27 mouse cellular contexts compared by ENCODE assay signal in the genomic region with DNA sequence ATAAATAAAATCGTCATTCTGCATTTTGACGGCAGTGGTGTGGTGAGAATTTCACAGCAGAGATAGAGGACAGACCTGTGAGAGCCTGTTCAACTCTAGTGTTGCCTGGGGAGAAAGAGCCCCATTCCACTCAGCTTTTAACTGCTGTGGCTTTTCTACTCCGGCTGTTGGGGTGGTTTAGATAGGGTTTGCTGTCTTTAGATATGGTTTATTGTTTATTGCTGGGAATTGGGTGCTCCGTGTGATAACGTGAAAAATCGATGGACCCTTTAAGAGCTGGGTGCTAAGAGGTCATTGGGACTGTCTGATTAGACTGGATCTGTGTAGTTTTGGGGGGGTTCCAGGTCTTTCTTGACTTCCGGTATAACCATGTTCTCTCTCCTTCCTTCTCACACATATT. TPM values are rescaled to one million over a fixed set of nuclear protein-coding genes. Genes with fewer than 3 reads are reported as not detected.
DNase-seq lines count a peak whose midpoint lies in the region; ATAC-seq and TF ChIP-seq lines count a peak whose summit lies in the region.
"Had no signal": no experiment of that assay in that cellular context is flagged by ENCODE, and none has a peak within 500 bp of the region (broad histone marks: within the 10 kb centered on the region; RNA-seq: fewer than 3 reads in every experiment).

No protein-coding gene starts in this region.

- no peak for TF ChIP-seq POLR2A in MEL (IDR thresholded peaks at IDR 0.05; ENCODE audit: control insufficient read depth in 1 of 2, insufficient read depth in 1 of 2, low read depth in 1 of 2, low read length in 2 of 2, poor library complexity in 1 of 2)

- no peak overlapping the region for H3K9ac ChIP-seq in MEL (ENCODE audit: control insufficient read depth, low read depth, low read length, poor library complexity, severe bottlenecking)
- no peak overlapping the region for H3K9ac ChIP-seq in liver, embryonic 12.5 days
- H3K9ac ChIP-seq in liver, postnatal 0 days (replicated peaks), result no peak overlapping the region
- H3K9ac ChIP-seq in hindbrain, embryonic 14.5 days, result no peak overlapping the region
- no peak overlapping the region for H3K9ac ChIP-seq in midbrain, embryonic 11.5 days (ENCODE audit: low read length)
- H3K9ac ChIP-seq: embryonic facial prominence, embryonic 13.5 days; hindbrain, embryonic 12.5 days; kidney, embryonic 15.5 days; limb, embryonic 15.5 days; lung, embryonic 15.5 days; midbrain, embryonic 13.5 days had no signal

- peaks cover 7% of the 10 kb centered on the region for H3K36me3 ChIP-seq in G1E (replicated peaks)
- peaks cover 0 to 6% of the 10 kb centered on the region in 2 experiments; a peak in 2 of 4 replicates for H3K36me3 ChIP-seq in MEL (ENCODE audit: control insufficient read depth in 1 of 2, insufficient read depth in 2 of 2, low read length in 2 of 2)
- no peaks in the 10 kb centered on the region for H3K36me3 ChIP-seq in liver, embryonic 12.5 days
- H3K36me3 ChIP-seq in liver, postnatal 0 days (replicated peaks; ENCODE audit: insufficient read depth, low read length), result no peaks in the 10 kb centered on the region
- no peaks in the 10 kb centered on the region for H3K36me3 ChIP-seq in hindbrain, embryonic 14.5 days (replicated peaks; ENCODE audit: control insufficient read depth, insufficient read depth)
- H3K36me3 ChIP-seq in midbrain, embryonic 11.5 days (ENCODE audit: control insufficient read depth, insufficient read depth, low read length), result no peaks in the 10 kb centered on the region
- H3K36me3 ChIP-seq: embryonic facial prominence, embryonic 13.5 days; forebrain, embryonic 10.5 days; hindbrain, embryonic 12.5 days; kidney, embryonic 15.5 days; limb, embryonic 15.5 days; lung, embryonic 15.5 days; midbrain, embryonic 13.5 days had no signal

- no peaks in the 10 kb centered on the region; the same call in 1 of the 2 replicates for H3K79me2 ChIP-seq in MEL (ENCODE audit: control insufficient read depth, insufficient read depth, low read length, poor library complexity)

- WGBS in liver, embryonic 12.5 days (ENCODE audit: insufficient replicate concordance), result 29% methylated on average over 7 of the region's 7 CpGs
- WGBS in liver, postnatal 0 days (ENCODE audit: insufficient replicate concordance), result 47% methylated on average over 7 of the region's 7 CpGs
- WGBS in hindbrain, embryonic 14.5 days, result 92% methylated on average over 7 of the region's 7 CpGs
- WGBS in midbrain, embryonic 11.5 days, result 88% methylated on average over 7 of the region's 7 CpGs

- 0 out of 2 replicates have a peak overlapping the region, but pooled peaks have one; percentile 21 for H3K4me2 ChIP-seq in liver, embryonic 12.5 days
- H3K4me2 ChIP-seq in liver, postnatal 0 days (ENCODE audit: low read depth, low read length), result no peak overlapping the region
- no peak overlapping the region for H3K4me2 ChIP-seq in hindbrain, embryonic 14.5 days (replicated peaks)
- H3K4me2 ChIP-seq in midbrain, embryonic 11.5 days, result no peak overlapping the region
- H3K4me2 ChIP-seq: embryonic facial prominence, embryonic 13.5 days; heart, embryonic 11.5 days; hindbrain, embryonic 12.5 days; kidney, embryonic 15.5 days; limb, embryonic 15.5 days; lung, embryonic 15.5 days; midbrain, embryonic 13.5 days had no signal

- peak; percentile 69 for ATAC-seq in G1E (ENCODE audit: extremely low read depth, insufficient number of reproducible peaks, low FRiP score, poor library complexity, severe bottlenecking)
- ATAC-seq in liver, embryonic 12.5 days, result peak; percentile 66; the same call in 1 of the 2 replicates
- ATAC-seq in liver, postnatal 0 days, result no peak
- no peak for ATAC-seq in hindbrain, embryonic 14.5 days (ENCODE audit: low FRiP score)
- no peak for ATAC-seq in midbrain, embryonic 11.5 days (ENCODE audit: low FRiP score)
- ATAC-seq in frontal cortex, adult (ENCODE audit: low TSS enrichment), result no peak
- ATAC-seq: forebrain, embryonic 16.5 days; midbrain, embryonic 13.5 days; Patski had no signal

- H3K27me3 ChIP-seq in G1E (ENCODE audit: insufficient read depth, low read length) (no peaks in the 10 kb centered on the region), MEL (ENCODE audit: control insufficient read depth in 1 of 2, insufficient read depth in 2 of 2, low read length in 2 of 2) (no peaks in the 10 kb centered on the region)
- H3K27me3 ChIP-seq in liver, embryonic 12.5 days (replicated peaks), result peaks cover 6% of the 10 kb centered on the region
- H3K27me3 ChIP-seq in liver, postnatal 0 days (ENCODE audit: insufficient read depth, low read length), result no peaks in the 10 kb centered on the region
- H3K27me3 ChIP-seq in hindbrain, embryonic 14.5 days (ENCODE audit: control insufficient read depth, insufficient read depth, low read length), result peaks cover 84% of the 10 kb centered on the region
- H3K27me3 ChIP-seq in midbrain, embryonic 11.5 days (ENCODE audit: control insufficient read depth, insufficient read depth, low read length), result peaks cover 9% of the 10 kb centered on the region
- H3K27me3 ChIP-seq: Patski had no signal

- TF ChIP-seq EP300 in MEL (IDR thresholded peaks at IDR 0.05; ENCODE audit: low read depth in 1 of 2, low read length in 2 of 2), result peak; percentile 7 to 50; a peak in 2 of 4 replicates
- TF ChIP-seq EP300 in liver, postnatal 0 days (IDR thresholded peaks at IDR 0.05; ENCODE audit: low read depth), result peak; percentile 47; the same call in 1 of the 2 replicates

- TF ChIP-seq CTCF in G1E (IDR thresholded peaks at IDR 0.05; ENCODE audit: low read depth, low read length) (no peak), MEL (IDR thresholded peaks at IDR 0.05 in 2 of 3, conservative IDR thresholded peaks at IDR 0.05 in 1 of 3; ENCODE audit: control insufficient read depth in 1 of 3, insufficient read depth in 1 of 3, low read depth in 2 of 3, low read length in 3 of 3, poor library complexity in 1 of 3, severe bottlenecking in 1 of 3) (no peak)
- TF ChIP-seq CTCF in liver, postnatal 0 days (IDR thresholded peaks at IDR 0.05; ENCODE audit: low read depth), result no peak

- H3K9me3 ChIP-seq in G1E (replicated peaks), result no peaks in the 10 kb centered on the region
- no peaks in the 10 kb centered on the region for H3K9me3 ChIP-seq in MEL (replicated peaks; ENCODE audit: insufficient read depth, low read length)
- no peaks in the 10 kb centered on the region for H3K9me3 ChIP-seq in liver, embryonic 12.5 days (replicated peaks)
- no peaks in the 10 kb centered on the region for H3K9me3 ChIP-seq in liver, postnatal 0 days (ENCODE audit: low read length)
- no peaks in the 10 kb centered on the region for H3K9me3 ChIP-seq in hindbrain, embryonic 14.5 days (ENCODE audit: control insufficient read depth, low read length)
- no peaks in the 10 kb centered on the region for H3K9me3 ChIP-seq in midbrain, embryonic 11.5 days (ENCODE audit: control insufficient read depth, low read length)
- H3K9me3 ChIP-seq: embryonic facial prominence, embryonic 13.5 days; forebrain, embryonic 10.5 days; hindbrain, embryonic 12.5 days; kidney, embryonic 15.5 days; limb, embryonic 15.5 days; lung, embryonic 15.5 days; midbrain, embryonic 13.5 days had no signal

- DNase-seq in G1E (ENCODE audit: low spot score) (peak; percentile 69), MEL (ENCODE audit: low read depth, low spot score) (peak; percentile 30)
- DNase-seq in liver, postnatal 0 days, result no peak
- DNase-seq in hindbrain, embryonic 14.5 days (ENCODE audit: low spot score), result no peak
- DNase-seq in midbrain, embryonic 11.5 days (ENCODE audit: low spot score, missing footprints), result no peak
- DNase-seq: adrenal gland, postnatal 10 days; B cell, adult 2 months; cerebellum, adult 9-10 months; heart, postnatal 36 days; kidney, adult 18-20 months; kidney, postnatal 36 days; left cerebral cortex, postnatal 4 days; right cerebral cortex, adult 18-20 months; spleen, adult 18-20 months; thymus, postnatal 14 days had no signal

- TF ChIP-seq RAD21 in MEL (IDR thresholded peaks at IDR 0.05; ENCODE audit: low read depth, low read length), result no peak

- H3K27ac ChIP-seq in MEL (ENCODE audit: control insufficient read depth, low read depth, low read length), result no peak overlapping the region
- no peak overlapping the region for H3K27ac ChIP-seq in liver, embryonic 12.5 days
- no peak overlapping the region for H3K27ac ChIP-seq in liver, postnatal 0 days (ENCODE audit: low read depth)
- H3K27ac ChIP-seq in hindbrain, embryonic 14.5 days, result no peak overlapping the region
- no peak overlapping the region for H3K27ac ChIP-seq in midbrain, embryonic 11.5 days (ENCODE audit: low read depth, low read length)
- H3K27ac ChIP-seq: embryonic facial prominence, embryonic 13.5 days; forebrain, embryonic 10.5 days; hindbrain, embryonic 12.5 days; kidney, embryonic 15.5 days; limb, embryonic 15.5 days; lung, embryonic 15.5 days; midbrain, embryonic 13.5 days had no signal

- H3K4me3 ChIP-seq in G1E (ENCODE audit: low read depth, low read length) (no peak overlapping the region), MEL (ENCODE audit: control insufficient read depth in 1 of 2, insufficient read depth in 1 of 2, low read depth in 2 of 2, low read length in 2 of 2) (peak overlapping the region; percentile 9 to 36)
- no peak overlapping the region for H3K4me3 ChIP-seq in liver, embryonic 12.5 days
- no peak overlapping the region for H3K4me3 ChIP-seq in liver, postnatal 0 days (ENCODE audit: low read depth, low read length)
- no peak overlapping the region for H3K4me3 ChIP-seq in hindbrain, embryonic 14.5 days (replicated peaks; ENCODE audit: low read length)
- H3K4me3 ChIP-seq in midbrain, embryonic 11.5 days (ENCODE audit: low read depth, low read length), result no peak overlapping the region
- H3K4me3 ChIP-seq: embryonic facial prominence, embryonic 13.5 days; forebrain, embryonic 10.5 days; hindbrain, embryonic 12.5 days; kidney, embryonic 15.5 days; limb, embryonic 15.5 days; lung, embryonic 15.5 days; midbrain, embryonic 13.5 days had no signal

- H3K4me1 ChIP-seq in G1E (ENCODE audit: insufficient read depth, low read depth, low read length) (peaks cover 81% of the 10 kb centered on the region), MEL (ENCODE audit: control insufficient read depth in 1 of 2, insufficient read depth in 2 of 2, low read length in 2 of 2) (peaks cover 5 to 11% of the 10 kb centered on the region in 2 experiments)
- peaks cover 36% of the 10 kb centered on the region for H3K4me1 ChIP-seq in liver, embryonic 12.5 days
- no peaks in the 10 kb centered on the region for H3K4me1 ChIP-seq in liver, postnatal 0 days (ENCODE audit: insufficient read depth)
- no peaks in the 10 kb centered on the region for H3K4me1 ChIP-seq in hindbrain, embryonic 14.5 days (replicated peaks; ENCODE audit: control insufficient read depth, insufficient read depth, low read length)
- H3K4me1 ChIP-seq in midbrain, embryonic 11.5 days (ENCODE audit: control insufficient read depth, insufficient read depth, low read length), result no peaks in the 10 kb centered on the region
- H3K4me1 ChIP-seq: midbrain, embryonic 13.5 days had no signal

RNA-seq across cellular contexts. Expression of a gene that starts 9.5 kb away (rescaled TPM):
- total RNA-seq in G1E (2014; fragmentation: Nextera tagmentation) (70.9 and 71.8 TPM in 2 replicates), G1E (2017) (1.5 and 3.0 TPM in 2 replicates), MEL (2012; rRNA removed) (0.96 and 1.2 TPM in 2 replicates)
- polyA plus RNA-seq in G1E (2012) (129 and 157 TPM in 2 replicates), MEL (2012; ENCODE audit: insufficient read depth in 1 of 2, insufficient read length in 2 of 2, low read depth in 1 of 2, low replicate concordance in 2 of 2, missing spikeins in 1 of 2) (10 to 100 TPM in 1 of 2 experiments, not detected in 1; 10.5 TPM)
- 3.0 and 3.8 TPM in 2 replicates for polyA plus RNA-seq in liver, embryonic 12.5 days (2016; fragmentation: Nextera tagmentation; extraction: Ambion mirVana)
- polyA plus RNA-seq in liver, postnatal 0 days (2015; fragmentation: Nextera tagmentation; extraction: Ambion mirVana), result 1.3 and 2.4 TPM in 2 replicates
- polyA plus RNA-seq in hindbrain, embryonic 14.5 days (2014; fragmentation: Nextera tagmentation; extraction: Ambion mirVana), result 24.3 and 24.7 TPM in 2 replicates
- polyA plus RNA-seq in midbrain, embryonic 11.5 days (2014; fragmentation: Nextera tagmentation; extraction: Ambion mirVana), result 10.3 and 10.8 TPM in 2 replicates

Comparison
In these comparisons a context has a peak if more than half of its experiments do, and no peak if none do; other contexts are left out.
1. ATAC-seq: peak in G1E (single experiment) and liver, embryonic 12.5 days (single experiment); none in liver, postnatal 0 days (single experiment), hindbrain, embryonic 14.5 days (single experiment), midbrain, embryonic 11.5 days (single experiment) and frontal cortex, adult (single experiment).
2. DNase-seq: peak in G1E (single experiment) and MEL (single experiment); none in liver, postnatal 0 days (single experiment), hindbrain, embryonic 14.5 days (single experiment) and midbrain, embryonic 11.5 days (single experiment).
3. H3K4me3 ChIP-seq: peak in MEL (2 of 2); none in G1E (single experiment), liver, embryonic 12.5 days (single experiment), liver, postnatal 0 days (single experiment), hindbrain, embryonic 14.5 days (single experiment) and midbrain, embryonic 11.5 days (single experiment).